Mouse (Mus musculus) frontal cortex, postnatal 10 days (tissue): ENCODE data around the gene Nop58.
A peak's percentile ranks its signal among the peaks of the same experiment; 100 is the strongest.
"Not testable (repeated sequence)": the region's sequence is repeated elsewhere in the genome, so short reads cannot be mapped to it uniquely, and the experiment has no call there.

Experiments used
- DNase-seq, 2 experiments: peaks; one replicate each; pipeline ENCODE4 v3.0.0; 2022; ENCODE audit warnings: low spot score in 2 of 2, mixed read lengths in 1 of 2

Gene Nop58

DNA sequence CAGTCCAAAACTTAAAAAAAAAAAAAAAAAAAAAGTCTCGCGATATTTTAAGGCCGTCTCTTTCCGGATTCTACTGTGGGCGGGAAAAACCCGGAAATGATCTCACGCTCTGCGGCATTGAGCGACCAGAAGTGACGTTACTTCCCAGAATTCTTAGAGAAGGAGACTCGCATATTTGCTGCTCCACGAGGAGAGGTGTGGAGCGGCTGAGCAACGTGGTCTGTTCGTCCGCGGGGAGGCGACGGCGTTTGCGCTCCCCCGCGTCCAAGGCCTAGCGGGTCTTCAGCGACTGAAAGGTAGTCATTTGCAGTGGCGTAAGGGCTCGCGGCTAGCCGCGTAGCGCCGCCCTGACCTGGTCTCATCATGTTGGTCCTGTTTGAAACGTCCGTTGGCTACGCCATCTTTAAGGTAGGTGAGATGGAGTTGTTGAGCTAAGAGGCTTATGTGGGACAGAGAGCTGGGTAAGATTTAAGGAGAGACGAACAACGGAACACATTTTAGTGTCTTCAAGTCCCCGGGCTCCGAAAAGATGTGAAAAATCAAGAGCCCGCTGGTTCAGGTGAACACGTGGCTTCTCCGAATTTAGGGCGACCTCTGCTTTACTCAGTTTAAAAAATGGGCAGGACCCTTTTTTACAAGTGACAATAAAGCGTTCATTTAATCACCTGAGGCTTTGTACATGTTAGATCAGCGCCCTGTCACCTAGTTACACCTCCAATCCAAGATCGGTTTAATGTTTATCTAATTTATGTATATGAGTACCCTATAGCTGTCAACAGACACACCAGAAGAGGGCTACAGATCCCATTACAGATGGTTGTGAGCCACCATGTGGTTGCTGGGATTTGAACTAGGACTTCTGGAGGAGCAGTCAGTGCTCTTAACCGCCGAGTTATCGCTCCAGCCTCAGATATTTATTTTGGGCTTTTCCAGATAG lies at the start of gene Nop58:
Nop58 (plus strand) TSS at position 153 of the 937 bp plus-strand sequence.
- peak; percentile 87 to 88 for DNase-seq

DNA sequence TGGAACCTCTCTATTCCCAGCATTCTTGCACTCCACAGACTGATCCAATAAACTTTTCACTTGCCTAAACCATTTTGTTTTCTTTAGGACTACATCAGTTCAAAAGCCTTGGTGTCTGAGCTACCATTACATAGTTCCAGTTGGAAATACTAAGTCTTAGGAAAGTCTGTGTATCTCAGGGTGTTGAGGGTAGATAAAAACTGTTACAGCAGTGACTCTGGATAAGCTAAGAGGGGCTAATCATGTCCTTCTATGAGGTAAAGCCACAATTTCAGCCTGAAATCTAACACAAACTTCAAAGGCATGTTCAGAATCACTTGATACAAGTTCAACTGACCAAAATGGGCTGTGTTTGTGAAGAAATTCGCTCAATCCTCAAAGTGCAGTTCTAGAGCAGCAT lies 48.4 kb upstream of the Nop58 start:
- no peak for DNase-seq

- no peak for DNase-seq
Observed at GRCm38 (mm10) chr1:59638371-59638770, 46.4 kb upstream of the Nop58 start.

- no peak for DNase-seq
Observed at GRCm38 (mm10) chr1:59642488-59642887, 42.3 kb upstream of the Nop58 start.

- DNase-seq: not testable (repeated sequence)
Observed at GRCm38 (mm10) chr1:59646502-59646901, 38.3 kb upstream of the Nop58 start.

- DNase-seq: no peak
Observed at GRCm38 (mm10) chr1:59651201-59651819, 33.5 kb upstream of the Nop58 start.

DNA sequence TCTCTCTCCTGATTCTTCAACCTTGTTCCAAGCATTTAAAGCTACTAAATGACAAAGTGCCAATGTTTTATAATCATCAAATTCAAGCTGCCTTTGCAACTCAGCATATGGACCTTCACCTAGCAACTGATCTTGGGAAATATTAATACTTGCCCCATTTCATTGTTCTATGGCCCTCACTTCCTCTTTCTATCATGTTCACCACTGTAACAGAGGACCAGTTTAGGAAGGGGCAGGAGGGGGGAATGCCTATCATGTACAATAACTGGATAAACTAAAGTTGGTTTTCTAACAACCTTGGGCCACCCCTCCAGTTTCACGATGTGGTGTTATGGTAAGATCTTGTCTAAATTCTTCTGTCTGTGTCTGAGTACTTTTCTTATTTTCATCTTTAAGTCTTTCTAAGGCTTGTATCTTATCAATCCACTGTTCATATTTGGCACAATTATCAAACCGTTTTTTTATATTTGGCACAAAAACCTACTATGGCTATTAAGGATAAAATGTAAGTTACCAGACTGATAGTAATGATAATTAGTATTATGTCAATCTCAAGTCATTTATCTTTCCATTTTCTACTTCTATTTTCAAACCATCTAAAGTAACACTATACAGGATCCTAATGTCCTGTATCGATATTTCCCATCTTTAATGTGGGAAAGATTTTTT lies 31.4 kb upstream of the Nop58 start:
- no peak for DNase-seq

GRCm38 (mm10) chr1:59656244-59657171 lies 28.3 kb upstream of the Nop58 start:
- DNase-seq: no peak

GRCm38 (mm10) chr1:59663456-59664135 lies 21.2 kb upstream of the Nop58 start:
- DNase-seq: no peak

GRCm38 (mm10) chr1:59668871-59669270 lies 15.9 kb upstream of the Nop58 start:
- no peak for DNase-seq

DNA sequence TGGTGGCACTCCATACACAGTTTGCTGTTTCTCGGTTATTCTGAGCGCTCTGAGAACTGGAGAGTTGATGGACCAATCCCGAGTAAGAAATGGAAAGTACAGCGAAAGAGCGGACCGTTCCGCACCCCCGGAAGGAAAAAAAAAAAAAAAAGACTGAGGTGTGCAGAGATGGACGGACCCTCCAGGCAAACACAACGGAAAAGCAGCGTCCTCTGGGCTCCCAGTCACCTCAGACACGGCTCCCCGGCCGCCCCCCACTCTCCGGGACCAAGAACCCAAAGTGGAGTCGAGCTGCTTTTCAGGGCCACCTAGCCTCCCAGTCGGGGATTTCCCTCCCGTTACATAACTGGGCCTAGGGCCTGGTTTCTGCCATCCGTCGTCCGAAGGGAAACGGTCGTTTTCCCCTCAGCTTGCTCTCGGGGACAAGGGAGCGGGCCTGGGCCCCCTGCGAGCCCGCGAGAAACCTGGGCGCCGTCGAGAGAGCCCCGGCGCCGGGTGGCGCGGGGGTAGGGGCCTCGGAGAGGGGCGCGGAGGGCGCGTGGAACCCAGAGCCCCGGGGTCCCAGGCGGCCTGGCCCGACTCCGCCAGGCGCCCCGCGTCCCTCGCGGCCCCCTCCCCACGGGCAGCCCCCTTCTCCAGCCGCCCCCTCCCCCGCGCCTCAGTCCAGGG lies 14.7 kb upstream of the Nop58 start:
- DNase-seq: peak in 1 of 2 experiments; percentile 16

GRCm38 (mm10) chr1:59670641-59671168 lies 14.1 kb upstream of the Nop58 start, which contains the start of gene Sumo1:
Gene Sumo1 (minus strand): TSS chr1:59670834.
- peak; percentile 79 to 85 for DNase-seq

- no peak for DNase-seq
Observed at GRCm38 (mm10) chr1:59673661-59674060, 11.1 kb upstream of the Nop58 start.

- DNase-seq: peak; percentile 24 to 29
Observed at GRCm38 (mm10) chr1:59683926-59684818, 599 bp upstream of the Nop58 start.

GRCm38 (mm10) chr1:59687493-59687892 lies 2.7 kb downstream of the Nop58 start:
- no peak for DNase-seq

DNA sequence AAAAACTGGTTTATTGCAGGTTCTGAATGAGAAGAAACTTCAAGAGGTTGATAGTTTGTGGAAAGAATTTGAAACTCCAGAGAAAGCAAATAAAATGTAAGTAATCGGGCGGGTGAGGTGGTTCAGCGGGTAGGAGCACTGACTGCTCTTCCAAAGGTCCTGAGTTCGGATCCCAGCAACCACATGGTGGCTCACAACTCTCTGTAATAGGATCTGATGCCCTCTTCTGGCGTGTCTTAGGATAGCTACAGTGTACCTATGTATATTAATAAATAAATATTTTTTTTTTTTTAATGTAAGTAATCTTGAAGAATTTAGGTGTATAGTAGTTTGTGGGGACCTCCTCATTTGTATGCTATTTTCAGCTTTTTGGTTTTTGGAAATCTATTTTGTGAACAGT lies 5.7 kb downstream of the Nop58 start:
- DNase-seq: no peak

DNA sequence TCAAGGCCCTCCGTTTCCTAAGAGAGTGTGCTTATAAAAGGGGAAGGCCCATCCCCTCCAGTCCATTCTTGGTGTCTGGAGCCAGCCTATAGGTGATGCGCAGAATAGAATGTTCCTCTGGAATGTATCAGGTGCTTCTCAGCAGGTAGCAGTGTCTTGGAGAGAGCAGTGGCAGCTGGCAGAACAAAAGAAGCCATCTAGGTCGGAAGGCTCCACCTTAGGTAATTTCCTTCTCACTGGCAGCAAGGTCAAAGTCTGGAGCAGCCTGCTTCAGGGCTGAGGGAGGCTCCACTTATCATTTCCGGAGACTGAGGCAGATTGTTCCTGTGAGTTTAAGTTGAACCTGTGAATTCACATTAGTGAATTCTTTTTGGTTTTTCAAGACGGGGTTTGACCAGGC lies 13.0 kb downstream of the Nop58 start:
- DNase-seq: no peak

GRCm38 (mm10) chr1:59698207-59698606 lies 13.4 kb downstream of the Nop58 start:
- DNase-seq: no peak

GRCm38 (mm10) chr1:59701766-59702165 lies 17.0 kb downstream of the Nop58 start:
- no peak for DNase-seq
